Mouse (Mus musculus) G1E (cell line): Measurements from ENCODE around the gene Pfn3. TPM values are rescaled to one million over a fixed set of nuclear protein-coding genes. Genes with fewer than 3 reads are reported as not detected.

Experiments used
- ATAC-seq: 2 replicates; pipeline ENCODE4 v1.8.0; 2016; ENCODE audit warnings: mild to moderate bottlenecking; ENCODE audit not compliant: insufficient number of reproducible peaks, poor library complexity, low FRiP score, severe bottlenecking; ENCODE audit errors: extremely low read depth
- DNase-seq: peaks from one replicate; pipeline ENCODE4 v3.0.0; 2012; ENCODE audit warnings: low spot score
- H3K27me3 ChIP-seq: 2 replicates; pipeline ENCODE4 v1.6.1; 2012; ENCODE audit warnings: mild to moderate bottlenecking, low read length, inconsistent platforms; ENCODE audit not compliant: insufficient read depth
- H3K36me3 ChIP-seq: replicated peaks from 2 replicates; pipeline ENCODE3; 2012; ENCODE audit warnings: mild to moderate bottlenecking, inconsistent platforms
- H3K4me1 ChIP-seq: 2 replicates; pipeline ENCODE4 v1.6.1; 2012; ENCODE audit warnings: low read depth, low read length, inconsistent platforms, mixed read lengths; ENCODE audit not compliant: insufficient read depth
- H3K4me3 ChIP-seq: 2 replicates; pipeline ENCODE4 v1.5.1; 2012; ENCODE audit warnings: low read depth, mild to moderate bottlenecking, inconsistent platforms, low read length, moderate library complexity, mixed read lengths
- H3K9me3 ChIP-seq: replicated peaks from 2 replicates; pipeline ENCODE4 v1.6.1; 2012; ENCODE audit warnings: inconsistent platforms
- CTCF ChIP-seq: IDR thresholded peaks from 2 replicates; pipeline ENCODE4 v1.5.1; 2012; ENCODE audit warnings: low read depth, low read length, inconsistent platforms, mixed read lengths
- GATA1 ChIP-seq: IDR thresholded peaks from 2 replicates; pipeline ENCODE4 v1.6.1; 2012; ENCODE audit warnings: borderline replicate concordance, low read length, inconsistent platforms, mixed read lengths
- GATA2 ChIP-seq: IDR thresholded peaks from 2 replicates; pipeline ENCODE4 v1.6.1; 2012; ENCODE audit warnings: low read depth, low read length, inconsistent platforms, borderline replicate concordance
- POLR2AphosphoS5 ChIP-seq: IDR thresholded peaks from 2 replicates; pipeline ENCODE4 v1.6.1; 2012; ENCODE audit warnings: low read depth, low read length, inconsistent platforms; ENCODE audit not compliant: insufficient replicate concordance
- TAL1 ChIP-seq: conservative IDR thresholded peaks from 2 replicates; pipeline ENCODE4 v1.6.1; 2012; ENCODE audit warnings: low read depth, low read length, inconsistent platforms, mixed read lengths
- polyA plus RNA-seq: library from polyadenylated mRNA; stranded (reverse); fragments of >175 nt; gene quantifications from 2 replicates; pipeline ENCODE4 v1.2.3, GENCODE M21; 2012
- total RNA-seq, 2 experiments: library from RNA; stranded (forward) in 1 of 2; stranded (reverse) in 1 of 2; fragments of 200-1000 nt in 1 of 2; fragments of >200 nt in 1 of 2; fragmentation: Nextera tagmentation in 1 of 2; gene quantifications; 2 replicates each; pipeline ENCODE4 v1.2.3; 2014 to 2017

Pfn3 gene
- total and polyA plus RNA-seq, 3 experiments: not detected

DNA sequence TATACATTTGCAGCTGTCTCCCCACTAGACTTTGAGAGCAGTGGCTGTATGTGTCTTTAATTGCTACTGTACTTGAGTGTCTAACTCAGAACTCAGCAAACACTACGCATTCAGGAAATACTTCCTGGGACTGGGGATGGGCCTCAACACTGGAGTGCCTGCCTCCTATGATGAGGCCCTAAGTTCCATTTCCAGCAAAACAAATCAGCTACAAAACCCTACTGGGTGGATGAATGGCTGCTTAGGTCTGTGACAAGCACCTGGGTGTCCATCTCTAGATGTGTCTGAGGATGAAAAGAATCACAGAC, 15.0 kb downstream of the Pfn3 start:
- no peak for DNase-seq
- ATAC-seq: no peak
- Histone ChIP-seq H3K27me3 (peaks cover 71% of the 10 kb centered on the region), H3K9me3 (peaks cover 4% of the 10 kb centered on the region), H3K4me3 (no peak overlapping the region), H3K4me1 (0 out of 2 replicates have a peak, but pooled peaks cover 2% of the 10 kb centered on the region), H3K36me3 (no peaks in the 10 kb centered on the region)
- TF ChIP-seq GATA2: no peak
- TF ChIP-seq TAL1: no peak
- no peak for TF ChIP-seq POLR2AphosphoS5
- TF ChIP-seq CTCF: no peak
- TF ChIP-seq GATA1: no peak

DNA sequence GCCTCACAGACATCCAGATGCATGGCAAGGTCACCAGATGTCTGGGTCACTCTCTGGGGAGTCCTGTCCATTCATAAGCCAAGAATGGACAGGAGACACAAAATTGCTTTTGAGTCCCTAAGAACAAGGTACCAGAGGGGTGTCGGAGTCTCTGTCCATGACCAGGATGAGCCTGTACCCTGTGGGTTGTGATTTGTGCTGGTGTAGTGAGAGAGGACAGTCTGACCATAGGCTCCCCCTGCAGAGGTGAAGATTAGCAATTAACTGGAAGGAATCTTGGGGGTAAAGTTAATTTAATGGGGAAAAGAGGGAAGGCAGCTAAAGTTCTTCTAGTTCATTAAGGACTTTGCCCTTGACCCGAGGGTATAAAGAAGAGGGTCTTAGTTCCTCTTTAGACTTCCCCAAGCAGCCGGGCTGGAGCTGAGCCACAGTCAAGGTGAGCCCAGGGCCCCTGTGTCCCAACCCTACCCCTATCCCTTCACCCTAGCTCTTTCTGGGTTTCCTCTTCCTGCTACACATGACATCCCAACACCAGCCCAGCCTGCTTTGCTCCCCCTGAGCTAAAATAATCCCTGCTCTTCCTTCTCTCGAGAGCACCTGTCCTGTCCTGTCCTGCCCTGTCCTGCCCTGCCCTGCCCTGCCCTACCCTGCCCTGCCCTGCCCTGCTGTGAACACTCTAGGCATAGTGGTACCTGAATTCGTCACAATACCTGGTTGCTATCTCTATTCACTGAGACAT, 15.6 kb downstream of the Pfn3 start:
- ATAC-seq: no peak
- Histone ChIP-seq H3K4me3 (no peak overlapping the region), H3K27me3 (peaks cover 73% of the 10 kb centered on the region), H3K4me1 (0 out of 2 replicates have a peak, but pooled peaks cover 2% of the 10 kb centered on the region), H3K9me3 (no peaks in the 10 kb centered on the region; the same call in 1 of the 2 replicates), H3K36me3 (no peaks in the 10 kb centered on the region)
- TF ChIP-seq TAL1 (no peak), POLR2AphosphoS5 (no peak)
- DNase-seq: no peak

DNA sequence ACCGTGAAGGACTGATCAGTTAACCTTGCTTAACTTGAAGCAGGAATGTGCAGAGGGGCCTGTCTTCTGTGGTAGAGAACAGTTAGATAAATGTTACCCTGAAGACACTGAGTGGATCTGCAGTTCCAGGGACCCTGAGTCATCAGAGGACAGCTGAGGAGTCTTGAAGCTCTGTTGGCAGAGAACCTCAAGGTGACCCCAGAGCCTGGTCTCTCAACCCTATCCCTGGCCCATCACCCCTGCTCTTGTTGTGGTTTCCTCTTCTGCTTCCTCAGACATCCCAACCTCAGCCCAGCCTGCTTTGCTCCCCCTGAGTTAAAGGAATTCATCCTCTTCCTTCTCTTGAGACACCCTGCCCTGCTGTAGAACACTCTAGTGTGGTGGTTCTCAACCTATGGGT, 16.9 kb downstream of the Pfn3 start, which contains the start of gene Slc34a1:
TSS of gene Slc34a1 (plus strand) at position 100 of the 400 bp plus-strand sequence.
- Histone ChIP-seq H3K4me1 (0 out of 2 replicates have a peak, but pooled peaks cover 2% of the 10 kb centered on the region), H3K4me3 (no peak within 1 kb of the TSS), H3K36me3 (no peaks in the 10 kb centered on the region), H3K9me3 (no peaks in the 10 kb centered on the region), H3K27me3 (peaks cover 64% of the 10 kb centered on the region)
- TF ChIP-seq CTCF (no peak), GATA2 (no peak), GATA1 (no peak), TAL1 (no peak)
- ATAC-seq (no peak), DNase-seq (no peak)

DNA sequence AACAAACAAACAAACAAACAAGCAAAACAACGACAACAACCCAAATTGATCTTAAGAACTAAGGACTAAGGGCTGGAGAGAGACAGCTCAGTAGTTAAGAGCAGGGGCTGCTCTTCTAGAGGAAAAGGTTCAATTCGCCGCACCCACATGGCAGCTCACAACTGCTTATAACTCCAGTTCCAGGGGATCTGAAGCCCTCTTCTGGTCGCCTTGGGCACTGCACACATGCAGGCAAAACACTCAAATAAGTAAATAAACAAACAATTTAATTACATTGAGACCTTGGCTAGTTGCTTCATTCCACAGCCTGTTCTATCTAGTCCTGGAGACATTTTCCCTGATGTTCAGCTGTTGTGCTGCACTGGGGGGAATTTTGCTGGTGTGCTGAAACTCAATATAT, 22.1 kb downstream of the Pfn3 start:
- H3K36me3 ChIP-seq: no peaks in the 10 kb centered on the region
- H3K4me3 ChIP-seq: no peak overlapping the region
- DNase-seq: no peak
- H3K4me1 ChIP-seq: no peaks in the 10 kb centered on the region
- peaks cover 35% of the 10 kb centered on the region for H3K27me3 ChIP-seq
- no peak for ATAC-seq
- TF ChIP-seq GATA1 (no peak), GATA2 (no peak), CTCF (peak; percentile 58; the same call in 1 of the 2 replicates), POLR2AphosphoS5 (no peak)
- no peaks in the 10 kb centered on the region for H3K9me3 ChIP-seq

DNA sequence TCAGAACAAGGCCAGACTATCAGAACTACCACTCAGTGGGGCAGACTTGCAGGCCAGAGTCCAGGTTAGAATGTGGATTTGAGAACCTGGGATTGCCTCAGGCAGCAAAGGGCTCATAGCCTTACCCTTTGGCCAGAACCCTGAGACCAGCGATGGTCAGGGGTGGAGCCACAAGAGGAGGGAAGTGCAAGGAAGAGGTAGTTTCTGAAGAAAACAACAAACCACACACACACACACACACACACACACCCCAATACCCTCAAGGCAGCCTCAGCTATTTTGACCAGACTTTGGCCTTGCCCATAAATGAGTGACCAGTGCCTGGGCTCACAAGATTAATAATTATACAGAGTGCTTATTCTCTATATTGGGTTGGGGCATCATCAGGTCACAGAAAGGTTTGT, 23.4 kb downstream of the Pfn3 start:
- no peak overlapping the region for H3K4me3 ChIP-seq
- peaks cover 38% of the 10 kb centered on the region for H3K27me3 ChIP-seq
- no peak for DNase-seq
- no peak for ATAC-seq
- H3K4me1 ChIP-seq: no peaks in the 10 kb centered on the region
- TF ChIP-seq GATA1 (no peak), TAL1 (no peak), POLR2AphosphoS5 (no peak), GATA2 (no peak), CTCF (no peak)
- H3K36me3 ChIP-seq: no peaks in the 10 kb centered on the region
- H3K9me3 ChIP-seq: no peaks in the 10 kb centered on the region

DNA sequence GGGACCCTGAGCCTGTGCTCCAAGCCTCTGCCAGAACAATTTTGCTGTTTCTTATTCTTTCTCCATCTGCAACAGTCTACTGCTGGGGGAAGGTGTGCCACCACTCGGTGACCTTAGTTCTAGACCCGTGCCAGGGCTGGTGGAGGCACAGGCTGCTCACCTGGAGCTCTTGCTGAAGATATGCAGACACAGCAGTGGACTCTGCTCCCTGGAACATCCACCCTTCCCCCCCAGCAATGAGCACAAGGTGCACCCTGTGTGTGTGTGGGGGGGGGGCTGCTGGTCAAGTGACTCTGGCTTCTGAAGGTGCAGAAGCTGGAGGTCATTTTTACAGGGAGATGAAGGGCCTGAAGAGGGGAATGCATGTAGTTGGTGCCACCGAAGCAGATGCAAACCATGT, 24.4 kb downstream of the Pfn3 start:
- ATAC-seq: no peak
- Histone ChIP-seq H3K27me3 (peaks cover 43% of the 10 kb centered on the region), H3K9me3 (no peaks in the 10 kb centered on the region), H3K4me1 (no peaks in the 10 kb centered on the region), H3K36me3 (peaks cover under 1% of the 10 kb centered on the region), H3K4me3 (no peak overlapping the region)
- no peak for DNase-seq
- TF ChIP-seq GATA1 (no peak), GATA2 (no peak), POLR2AphosphoS5 (no peak), CTCF (no peak)

DNA sequence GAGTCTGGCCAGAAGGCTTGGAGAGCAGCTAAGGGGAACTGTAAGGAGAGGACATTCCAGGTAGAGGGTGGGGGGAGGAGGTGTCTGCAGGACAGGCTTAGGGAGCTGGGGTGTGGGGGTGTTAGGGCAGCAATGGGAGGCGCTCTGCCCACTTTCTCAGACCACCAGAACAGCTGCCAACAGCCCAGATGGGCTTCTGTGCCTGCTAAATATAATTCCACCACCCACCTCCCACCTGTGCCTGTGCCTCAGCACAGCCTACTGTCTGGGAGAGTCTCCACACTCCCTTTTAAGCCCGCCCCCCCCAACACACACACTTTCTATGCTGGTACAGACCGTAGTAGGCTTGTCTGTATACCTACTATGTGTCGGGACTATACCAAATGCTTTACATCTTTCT, 33.2 kb downstream of the Pfn3 start:
- Histone ChIP-seq H3K4me1 (no peaks in the 10 kb centered on the region; the same call in 1 of the 2 replicates), H3K36me3 (peaks cover 69% of the 10 kb centered on the region), H3K27me3 (peaks cover 65% of the 10 kb centered on the region), H3K9me3 (no peaks in the 10 kb centered on the region), H3K4me3 (no peak overlapping the region)
- no peak for DNase-seq
- TF ChIP-seq GATA1: no peak
- no peak for TF ChIP-seq POLR2AphosphoS5
- no peak for TF ChIP-seq GATA2
- no peak for TF ChIP-seq TAL1
- TF ChIP-seq CTCF: no peak
- no peak for ATAC-seq
